Mouse (Mus musculus) embryonic facial prominence, embryonic 13.5 days (tissue): ENCODE data around the gene Tnfaip1. TPM values are rescaled to one million over a fixed set of nuclear protein-coding genes. Genes with fewer than 3 reads are reported as not detected.
"Not testable (repeated sequence)": the region's sequence is repeated elsewhere in the genome, so short reads cannot be mapped to it uniquely, and the experiment has no call there.

Source experiments
- ATAC-seq: fragments of 200-750 bp; cut with Nextera tagmentation; 2 replicates; pipeline ENCODE4 v1.8.0; 2017; ENCODE audit warnings: low read depth; ENCODE audit not compliant: insufficient number of reproducible peaks, insufficient read depth, low FRiP score, low TSS enrichment
- H3K27ac ChIP-seq: fragments of 300-500 bp; sonication (generic); 2 replicates; pipeline ENCODE4 v1.5.1; 2015; ENCODE audit warnings: moderate library complexity, mild to moderate bottlenecking, inconsistent platforms
- H3K27me3 ChIP-seq: fragments of 300-500 bp; sonication (generic); 2 replicates; pipeline ENCODE4 v1.6.1; 2015; ENCODE audit warnings: mild to moderate bottlenecking, inconsistent platforms
- H3K36me3 ChIP-seq: fragments of 300-500 bp; sonication (generic); 2 replicates; pipeline ENCODE4 v1.6.1; 2015; ENCODE audit warnings: mild to moderate bottlenecking, inconsistent platforms
- H3K4me1 ChIP-seq: fragments of 300-500 bp; sonication (generic); 2 replicates; pipeline ENCODE4 v1.6.1; 2015; ENCODE audit warnings: inconsistent platforms
- H3K4me2 ChIP-seq: fragments of 300-500 bp; sonication (generic); 2 replicates; pipeline ENCODE4 v1.6.1; 2015; ENCODE audit warnings: moderate library complexity, mild to moderate bottlenecking, inconsistent platforms
- H3K4me3 ChIP-seq: fragments of 300-500 bp; sonication (generic); 2 replicates; pipeline ENCODE4 v1.5.1; 2015; ENCODE audit warnings: mild to moderate bottlenecking, inconsistent platforms
- H3K9ac ChIP-seq: fragments of 300-500 bp; sonication (generic); 2 replicates; pipeline ENCODE4 v1.6.1; 2015; ENCODE audit warnings: mild to moderate bottlenecking, inconsistent platforms
- H3K9me3 ChIP-seq: fragments of 300-500 bp; sonication (generic); 2 replicates; pipeline ENCODE4 v1.6.1; 2016; ENCODE audit warnings: inconsistent platforms
- WGBS: fragments of 180-500 bp; shearing (Covaris S2); methylation state at CpG from one replicate; pipeline ENCODE4 v1.1.7; 2015; ENCODE audit warnings: mixed read lengths; 5-methylcytosine and 5-hydroxymethylcytosine counted together
- polyA plus RNA-seq: library from polyadenylated mRNA; unstranded; fragments of >200 nt; fragmentation: Nextera tagmentation; extraction: Ambion mirVana; gene quantifications from 2 replicates; pipeline ENCODE4 v1.2.1, GENCODE M21; 2015

Gene Tnfaip1
- polyA plus RNA-seq: 73.0 and 78.1 TPM in 2 replicates

DNA sequence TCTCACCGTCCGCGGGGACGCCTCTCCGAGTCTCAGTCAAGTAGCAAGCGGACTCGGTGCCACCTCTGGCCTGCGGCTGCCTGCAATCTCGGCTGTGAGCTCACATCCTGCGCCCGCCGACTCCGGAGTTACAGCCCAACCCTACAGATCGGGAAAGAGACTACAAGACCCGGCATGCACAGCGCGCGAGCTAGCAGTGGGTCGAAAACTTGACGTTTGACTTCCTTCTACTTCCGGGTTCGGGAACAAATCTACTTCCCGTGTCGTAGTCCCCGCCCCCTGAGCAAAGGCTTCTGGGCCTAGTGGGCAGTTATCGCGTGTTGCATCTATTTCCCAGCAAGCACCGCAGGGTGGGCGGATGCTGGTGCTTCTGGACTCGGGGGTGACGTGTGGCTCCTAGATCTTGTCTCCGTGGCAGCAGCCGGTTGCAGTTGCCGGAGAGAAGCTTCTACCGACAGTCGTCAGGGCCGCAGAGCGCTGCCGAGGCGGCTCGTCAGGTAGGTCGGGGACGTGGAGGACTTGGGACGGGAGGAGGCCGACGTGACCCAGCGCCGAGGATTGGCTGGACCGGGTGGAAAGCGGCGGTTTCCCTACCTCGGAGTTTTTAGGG is at the start of gene Tnfaip1, which contains the start of gene Ift20:
Gene Tnfaip1, minus strand, starts transcription at position 253 of the 610 bp plus-strand sequence.
Gene Ift20, plus strand, starts transcription at position 282 of the 610 bp plus-strand sequence.
- no peaks in the 10 kb centered on the region for H3K9me3 ChIP-seq
- H3K9ac ChIP-seq: peak within 1 kb of the TSS; percentile 89
- H3K4me3 ChIP-seq: peak within 1 kb of the TSS; percentile 86
- peak within 1 kb of the TSS; percentile 86 for H3K4me2 ChIP-seq
- WGBS: under 1% methylated on average over 52 of the region's 52 CpGs
- peak within 1 kb of the TSS; percentile 96 for H3K27ac ChIP-seq
- peaks cover 27% of the 10 kb centered on the region for H3K4me1 ChIP-seq
- peak; percentile 97 for ATAC-seq
- H3K36me3 ChIP-seq: peaks cover 29% of the 10 kb centered on the region
- H3K27me3 ChIP-seq: no peaks in the 10 kb centered on the region

DNA sequence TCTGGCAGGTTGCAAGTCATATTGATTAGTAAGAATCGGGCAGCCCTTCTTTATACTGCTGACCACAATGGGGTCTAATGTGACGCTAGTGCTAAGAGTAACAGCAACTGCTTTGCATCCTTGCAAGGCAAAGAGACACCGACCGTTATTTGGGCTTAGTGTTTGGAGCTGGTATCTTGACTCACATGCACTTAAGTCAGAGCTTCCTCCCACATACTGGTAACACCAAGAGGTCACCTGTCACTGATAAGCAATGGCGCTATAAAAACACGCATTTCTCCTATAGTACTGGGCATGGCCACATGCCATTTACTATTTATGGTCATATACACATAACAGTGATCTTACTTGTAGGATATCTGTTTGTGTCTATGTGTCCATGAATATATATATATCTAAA is 46.7 kb upstream of the Tnfaip1 start:
- no peaks in the 10 kb centered on the region for H3K9me3 ChIP-seq
- no peaks in the 10 kb centered on the region for H3K27me3 ChIP-seq
- H3K9ac ChIP-seq: no peak overlapping the region
- no peak overlapping the region for H3K4me2 ChIP-seq
- WGBS: 94% methylated on average over 6 of the region's 6 CpGs
- H3K36me3 ChIP-seq: peaks cover 64% of the 10 kb centered on the region
- H3K4me1 ChIP-seq: no peaks in the 10 kb centered on the region
- no peak overlapping the region for H3K27ac ChIP-seq
- no peak for ATAC-seq
- H3K4me3 ChIP-seq: no peak overlapping the region

- 77% methylated on average over 2 of the region's 2 CpGs for WGBS
- Histone ChIP-seq H3K9me3 (no peaks in the 10 kb centered on the region), H3K9ac (no peak overlapping the region), H3K4me3 (no peak overlapping the region), H3K27me3 (no peaks in the 10 kb centered on the region), H3K36me3 (peaks cover 72% of the 10 kb centered on the region), H3K4me2 (no peak overlapping the region), H3K4me1 (no peaks in the 10 kb centered on the region), H3K27ac (no peak overlapping the region)
- ATAC-seq: no peak
Observed at GRCm38 (mm10) chr11:78574975-78575374, 38.8 kb upstream of the Tnfaip1 start.

- Histone ChIP-seq H3K9ac (no peak overlapping the region), H3K27me3 (no peaks in the 10 kb centered on the region), H3K9me3 (no peaks in the 10 kb centered on the region), H3K36me3 (peaks cover 72% of the 10 kb centered on the region), H3K4me3 (no peak overlapping the region), H3K4me2 (no peak overlapping the region), H3K27ac (no peak overlapping the region), H3K4me1 (no peaks in the 10 kb centered on the region)
- 94% methylated on average over 3 of the region's 3 CpGs for WGBS
- ATAC-seq: no peak
Observed at GRCm38 (mm10) chr11:78574536-78574935, 38.4 kb upstream of the Tnfaip1 start.

DNA sequence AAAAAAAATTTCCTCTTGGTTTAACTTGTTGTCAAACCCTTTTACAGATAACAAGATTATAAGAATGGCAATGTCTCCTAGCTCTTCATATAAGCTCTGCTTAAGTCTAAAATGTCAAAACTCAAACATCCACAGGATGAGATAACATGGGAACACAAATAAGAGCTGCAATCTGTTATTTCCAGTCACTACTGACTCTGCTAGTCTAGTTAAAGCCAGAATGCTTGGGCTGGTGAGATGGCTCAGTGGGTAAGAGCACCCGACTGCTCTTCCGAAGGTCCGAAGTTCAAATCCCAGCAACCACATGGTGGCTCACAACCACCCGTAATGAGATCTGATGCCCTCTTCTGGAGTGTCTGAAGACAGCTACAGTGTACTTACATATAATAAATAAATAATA is 37.9 kb upstream of the Tnfaip1 start:
- H3K36me3 ChIP-seq: peaks cover 73% of the 10 kb centered on the region
- not testable (repeated sequence) for H3K27me3 ChIP-seq, H3K9me3 ChIP-seq, H3K27ac ChIP-seq, H3K9ac ChIP-seq, H3K4me3 ChIP-seq, ATAC-seq, H3K4me2 ChIP-seq, H3K4me1 ChIP-seq
- WGBS: 90% methylated on average over 4 of the region's 4 CpGs

- no peak overlapping the region for H3K9ac ChIP-seq
- no peak for ATAC-seq
- 87% methylated on average over 6 of the region's 6 CpGs for WGBS
- H3K4me2 ChIP-seq: no peak overlapping the region
- H3K4me3 ChIP-seq: no peak overlapping the region
- H3K27ac ChIP-seq: no peak overlapping the region
- H3K27me3 ChIP-seq: no peaks in the 10 kb centered on the region
- no peaks in the 10 kb centered on the region for H3K4me1 ChIP-seq
- H3K9me3 ChIP-seq: no peaks in the 10 kb centered on the region
- peaks cover 61% of the 10 kb centered on the region for H3K36me3 ChIP-seq
Observed at GRCm38 (mm10) chr11:78571854-78572253, 35.7 kb upstream of the Tnfaip1 start.

DNA sequence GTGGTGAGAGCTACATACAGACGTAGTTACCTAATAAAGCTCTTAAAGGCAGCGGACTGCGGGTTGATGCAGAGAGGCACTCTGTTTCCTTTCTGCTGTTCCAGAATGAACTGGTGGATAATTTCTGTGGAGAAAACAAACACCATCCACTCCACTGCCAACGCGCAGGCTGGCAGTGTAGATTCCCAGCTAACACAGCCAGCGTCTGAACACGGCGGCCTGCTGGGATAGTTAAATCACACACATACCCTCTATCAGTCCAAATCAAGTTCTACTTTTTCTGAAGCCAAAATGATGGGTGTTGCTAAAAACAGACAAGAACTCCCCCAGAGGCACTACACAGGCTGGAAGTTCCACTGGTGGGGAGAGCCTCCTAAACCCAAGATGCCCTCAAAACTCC is 35.3 kb upstream of the Tnfaip1 start:
- H3K4me1 ChIP-seq: no peaks in the 10 kb centered on the region
- no peak overlapping the region for H3K27ac ChIP-seq
- no peaks in the 10 kb centered on the region for H3K27me3 ChIP-seq
- H3K36me3 ChIP-seq: peaks cover 61% of the 10 kb centered on the region
- H3K9ac ChIP-seq: no peak overlapping the region
- no peak for ATAC-seq
- 95% methylated on average over 8 of the region's 8 CpGs for WGBS
- H3K4me3 ChIP-seq: no peak overlapping the region
- H3K4me2 ChIP-seq: no peak overlapping the region
- H3K9me3 ChIP-seq: no peaks in the 10 kb centered on the region

DNA sequence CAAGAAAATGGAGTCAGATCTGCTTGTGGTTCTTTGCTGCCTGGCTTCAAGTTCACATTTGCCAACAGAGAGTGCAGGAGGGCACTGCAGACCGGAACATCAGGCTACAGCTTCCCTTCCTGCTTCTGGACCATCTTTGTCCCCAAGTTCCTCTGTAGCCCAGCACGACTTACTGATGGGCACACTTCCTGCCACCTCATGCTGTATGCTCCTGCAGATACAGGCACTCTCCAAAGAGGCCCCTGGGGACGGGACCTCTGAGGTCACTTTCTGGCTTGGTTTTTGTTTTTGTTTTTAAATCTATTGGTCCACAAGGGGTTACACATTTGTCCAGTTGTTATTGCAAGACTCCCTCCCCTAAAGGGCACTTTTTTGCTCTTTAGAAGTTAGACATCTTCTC is 33.7 kb upstream of the Tnfaip1 start:
- H3K4me1 ChIP-seq: no peaks in the 10 kb centered on the region
- H3K27me3 ChIP-seq: no peaks in the 10 kb centered on the region
- WGBS: 48% methylated on average over 3 of the region's 3 CpGs
- no peaks in the 10 kb centered on the region for H3K9me3 ChIP-seq
- H3K4me3 ChIP-seq: no peak overlapping the region
- no peak for ATAC-seq
- H3K9ac ChIP-seq: no peak overlapping the region
- no peak overlapping the region for H3K27ac ChIP-seq
- peaks cover 59% of the 10 kb centered on the region for H3K36me3 ChIP-seq
- H3K4me2 ChIP-seq: no peak overlapping the region

GRCm38 (mm10) chr11:78568827-78569226 is 32.7 kb upstream of the Tnfaip1 start:
- Histone ChIP-seq H3K9ac (0 out of 2 replicates have a peak overlapping the region, but pooled peaks have one; percentile 16), H3K27me3 (no peaks in the 10 kb centered on the region), H3K4me1 (no peaks in the 10 kb centered on the region), H3K36me3 (peaks cover 55% of the 10 kb centered on the region), H3K27ac (no peak overlapping the region), H3K4me3 (no peak overlapping the region), H3K9me3 (no peaks in the 10 kb centered on the region), H3K4me2 (no peak overlapping the region)
- no peak for ATAC-seq
- 88% methylated on average over 10 of the region's 10 CpGs for WGBS

DNA sequence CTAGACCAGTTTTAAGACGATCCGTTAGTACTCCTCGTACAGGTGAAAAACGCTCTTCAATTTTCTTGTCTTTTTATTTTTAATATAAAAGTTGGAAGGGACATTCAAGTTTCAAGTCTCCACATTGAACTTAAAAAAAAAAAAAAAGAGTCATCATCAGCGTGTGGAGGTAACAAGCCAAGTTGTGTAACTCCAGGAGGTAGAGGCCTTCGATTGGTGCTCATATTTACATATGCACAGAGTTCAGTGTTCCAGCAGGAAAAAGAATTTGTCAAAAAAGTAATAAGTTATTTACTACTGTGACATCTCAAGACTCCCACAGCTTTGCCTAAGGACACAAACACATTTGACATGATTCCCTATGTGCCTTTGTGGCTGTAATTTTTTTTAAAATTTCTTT is 31.5 kb upstream of the Tnfaip1 start:
- no peak overlapping the region for H3K27ac ChIP-seq
- H3K4me2 ChIP-seq: no peak overlapping the region
- ATAC-seq: no peak
- H3K9ac ChIP-seq: no peak overlapping the region
- no peaks in the 10 kb centered on the region for H3K9me3 ChIP-seq
- H3K27me3 ChIP-seq: no peaks in the 10 kb centered on the region
- 94% methylated on average over 6 of the region's 6 CpGs for WGBS
- no peak overlapping the region for H3K4me3 ChIP-seq
- peaks cover 48% of the 10 kb centered on the region for H3K36me3 ChIP-seq
- H3K4me1 ChIP-seq: no peaks in the 10 kb centered on the region

GRCm38 (mm10) chr11:78566775-78567174 is 30.6 kb upstream of the Tnfaip1 start:
- Histone ChIP-seq H3K27me3 (no peaks in the 10 kb centered on the region), H3K27ac (no peak overlapping the region), H3K4me1 (no peaks in the 10 kb centered on the region), H3K4me2 (no peak overlapping the region), H3K9me3 (no peaks in the 10 kb centered on the region), H3K9ac (no peak overlapping the region), H3K36me3 (peaks cover 40% of the 10 kb centered on the region), H3K4me3 (no peak overlapping the region)
- no peak for ATAC-seq
- 67% methylated on average over 6 of the region's 6 CpGs for WGBS

- Histone ChIP-seq H3K4me3 (no peak overlapping the region), H3K36me3 (peaks cover 2% of the 10 kb centered on the region; the same call in 1 of the 2 replicates), H3K9ac (no peak overlapping the region), H3K27me3 (no peaks in the 10 kb centered on the region), H3K27ac (no peak overlapping the region), H3K9me3 (no peaks in the 10 kb centered on the region), H3K4me1 (no peaks in the 10 kb centered on the region), H3K4me2 (no peak overlapping the region)
- ATAC-seq: no peak
- WGBS: 21% methylated on average over 4 of the region's 4 CpGs
Observed at GRCm38 (mm10) chr11:78560447-78560846, 24.3 kb upstream of the Tnfaip1 start.
